Mouse (Mus musculus) kidney, postnatal 0 days (tissue): ENCODE measurements around the gene Barhl1. TPM values are rescaled to one million over a fixed set of nuclear protein-coding genes. Genes with fewer than 3 reads are reported as not detected.

Experiments
- ATAC-seq: fragments of 200-750 bp; cut with Nextera tagmentation; replicated peaks from 2 replicates; pipeline ENCODE4 v1.8.0; 2017; ENCODE audit warnings: low read depth, moderate number of reproducible peaks, moderate TSS enrichment, moderate library complexity; ENCODE audit not compliant: low FRiP score
- DNase-seq: peaks from one replicate; pipeline ENCODE4 v3.0.0-alpha.2; 2016; ENCODE audit warnings: low spot score
- H3K27ac ChIP-seq: fragments of 300-500 bp; sonication (generic); 2 replicates; pipeline ENCODE4 v1.5.1; 2014; ENCODE audit warnings: mild to moderate bottlenecking
- H3K27me3 ChIP-seq: fragments of 300-500 bp; sonication (generic); 2 replicates; pipeline ENCODE4 v1.6.1; 2014; ENCODE audit warnings: low read length, mixed read lengths; ENCODE audit not compliant: insufficient read depth
- H3K36me3 ChIP-seq: fragments of 300-500 bp; sonication (generic); 2 replicates; pipeline ENCODE4 v1.6.1; 2014; ENCODE audit warnings: low read length, mixed read lengths; ENCODE audit not compliant: insufficient read depth
- H3K4me1 ChIP-seq: fragments of 300-500 bp; sonication (generic); replicated peaks from 2 replicates; pipeline ENCODE4 v1.6.1; 2014; ENCODE audit warnings: antibody characterized with exemption, low read length, mixed read lengths; ENCODE audit not compliant: insufficient read depth
- H3K4me2 ChIP-seq: fragments of 300-500 bp; sonication (generic); 2 replicates; pipeline ENCODE4 v1.6.1; 2014; ENCODE audit warnings: mild to moderate bottlenecking, low read length, moderate library complexity, mixed read lengths
- H3K4me3 ChIP-seq: fragments of 300-500 bp; sonication (generic); replicated peaks from 2 replicates; pipeline ENCODE4 v1.5.1; 2014; ENCODE audit warnings: low read depth, low read length
- H3K9ac ChIP-seq: fragments of 300-500 bp; sonication (generic); 2 replicates; pipeline ENCODE4 v1.6.1; 2014; ENCODE audit warnings: low read depth, low read length
- H3K9me3 ChIP-seq: fragments of 300-500 bp; sonication (generic); replicated peaks from 2 replicates; pipeline ENCODE4 v1.6.1; 2016; ENCODE audit warnings: low read length, inconsistent platforms, mixed read lengths
- CTCF ChIP-seq: IDR thresholded peaks from 2 replicates; pipeline ENCODE4 v1.5.1; 2016; ENCODE audit warnings: antibody characterized with exemption, low read depth, mild to moderate bottlenecking, moderate library complexity
- WGBS: fragments of 180-500 bp; shearing (Covaris S2); extraction: QIAGEN DNeasy Blood & Tissue Kit; methylation state at CpG from one replicate; pipeline ENCODE4 v1.1.7; 2014; 5-methylcytosine and 5-hydroxymethylcytosine counted together
- polyA plus RNA-seq: library from polyadenylated mRNA; unstranded; fragments of >200 nt; fragmentation: Nextera tagmentation; extraction: Ambion mirVana; gene quantifications from 2 replicates; pipeline ENCODE4 v1.2.1, GENCODE M21; 2015

Gene Barhl1
- polyA plus RNA-seq, 1 experiment from 2014 or later = not detected

- WGBS = 3% methylated on average over 4 of the region's 4 CpGs
- peaks cover 95% of the 10 kb centered on the region for H3K27me3 ChIP-seq
- no peaks in the 10 kb centered on the region for H3K9me3 ChIP-seq
- H3K36me3 ChIP-seq = no peaks in the 10 kb centered on the region
- H3K4me2 ChIP-seq = no peak overlapping the region
- peaks cover 14% of the 10 kb centered on the region; the same call in 1 of the 2 replicates for H3K4me1 ChIP-seq
- H3K27ac ChIP-seq = no peak overlapping the region
- DNase-seq = no peak
- H3K4me3 ChIP-seq = no peak overlapping the region
- no peak for ATAC-seq
- no peak for TF ChIP-seq CTCF
- H3K9ac ChIP-seq = no peak overlapping the region
These were observed 3.5 kb downstream of the Barhl1 start for GRCm38 (mm10) chr2:28912961-28913360.

GRCm38 (mm10) chr2:28912039-28912700 lies 4.3 kb downstream of the Barhl1 start:
- 2% methylated on average over 33 of the region's 33 CpGs for WGBS

GRCm38 (mm10) chr2:28911331-28912038 lies 5.0 kb downstream of the Barhl1 start:
- TF ChIP-seq CTCF = no peak
- 2% methylated on average over 44 of the region's 44 CpGs for WGBS
- DNase-seq (no peak), ATAC-seq (no peak)
- H3K4me1 ChIP-seq = peaks cover 15% of the 10 kb centered on the region; the same call in 1 of the 2 replicates
- no peak overlapping the region for H3K9ac ChIP-seq
- no peak overlapping the region for H3K4me3 ChIP-seq
- no peak overlapping the region for H3K4me2 ChIP-seq
- H3K27ac ChIP-seq = no peak overlapping the region
- no peaks in the 10 kb centered on the region for H3K9me3 ChIP-seq
- peaks cover 80% of the 10 kb centered on the region for H3K27me3 ChIP-seq
- H3K36me3 ChIP-seq = no peaks in the 10 kb centered on the region

More at GRCm38 (mm10) chr2:28912039-28912700, 4.3 kb downstream of the Barhl1 start:
- no peak for TF ChIP-seq CTCF
- H3K4me2 ChIP-seq = no peak overlapping the region
- no peaks in the 10 kb centered on the region for H3K9me3 ChIP-seq
- H3K9ac ChIP-seq = no peak overlapping the region
- H3K27me3 ChIP-seq = peaks cover 87% of the 10 kb centered on the region
- DNase-seq = no peak
- H3K4me1 ChIP-seq = peaks cover 15% of the 10 kb centered on the region; the same call in 1 of the 2 replicates
- ATAC-seq = no peak
- no peaks in the 10 kb centered on the region for H3K36me3 ChIP-seq
- no peak overlapping the region for H3K27ac ChIP-seq
- H3K4me3 ChIP-seq = no peak overlapping the region

GRCm38 (mm10) chr2:28910877-28911276 lies 5.6 kb downstream of the Barhl1 start:
- DNase-seq (no peak), ATAC-seq (no peak)
- TF ChIP-seq CTCF = no peak
- Histone ChIP-seq H3K4me1 (peaks cover 15% of the 10 kb centered on the region; the same call in 1 of the 2 replicates), H3K36me3 (no peaks in the 10 kb centered on the region), H3K9me3 (no peaks in the 10 kb centered on the region), H3K4me3 (no peak overlapping the region), H3K4me2 (no peak overlapping the region), H3K27ac (no peak overlapping the region), H3K9ac (no peak overlapping the region), H3K27me3 (peaks cover 74% of the 10 kb centered on the region)
- 11% methylated on average over 3 of the region's 3 CpGs for WGBS

GRCm38 (mm10) chr2:28909818-28910710 lies 6.4 kb downstream of the Barhl1 start:
- no peak for ATAC-seq
- Histone ChIP-seq H3K36me3 (peaks cover 5% of the 10 kb centered on the region; the same call in 1 of the 2 replicates), H3K4me3 (0 out of 2 replicates have a peak overlapping the region, but pooled peaks have one; percentile 9), H3K4me1 (peaks cover 15% of the 10 kb centered on the region; the same call in 1 of the 2 replicates), H3K4me2 (no peak overlapping the region), H3K9ac (no peak overlapping the region), H3K27ac (no peak overlapping the region), H3K27me3 (peaks cover 66% of the 10 kb centered on the region), H3K9me3 (no peaks in the 10 kb centered on the region)
- TF ChIP-seq CTCF = no peak
- WGBS = 4% methylated on average over 25 of the region's 25 CpGs
- DNase-seq = no peak
